Mouse (Mus musculus): ENCODE measurements at regions not wholly inside any gene's neighbourhood (a gene's known extent, or its start where the extent isn't known, plus 50 kb on each side); places are given as distances from the start of the nearest gene placed in this dataset.

DNA sequence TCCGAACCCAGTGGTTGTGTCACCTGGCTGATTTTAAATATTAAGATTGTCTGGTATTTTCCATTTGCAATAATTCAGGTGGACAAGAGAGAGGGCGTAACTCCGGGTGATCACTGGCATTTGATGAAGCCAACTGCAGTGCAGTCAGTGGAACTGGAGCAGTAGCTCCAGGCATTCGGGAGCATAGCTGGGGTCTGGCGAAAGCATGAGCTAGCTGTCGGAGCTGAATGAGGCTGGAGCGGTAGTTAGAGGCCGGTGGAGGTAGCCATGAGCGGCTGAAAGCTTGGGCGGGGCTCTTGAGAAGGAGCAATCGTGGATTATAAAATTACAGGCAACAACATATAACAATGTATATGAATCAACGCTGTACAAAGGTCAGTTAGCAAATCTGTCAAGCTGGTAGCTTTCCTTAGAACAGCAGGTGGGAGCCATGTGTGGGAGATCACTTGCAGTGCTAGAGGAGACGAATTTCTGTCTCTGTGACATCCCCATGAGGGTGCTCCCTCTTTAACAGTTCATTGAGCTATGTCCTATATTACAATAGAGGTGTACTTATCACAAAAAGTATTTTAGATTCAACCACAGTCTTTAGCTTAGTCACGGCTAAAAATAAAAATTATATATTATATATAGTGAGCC, 1415.0 kb upstream of the 1700008P02Rik start:
- TF ChIP-seq CTCF (IDR thresholded peaks at IDR 0.05; ENCODE audit: low read depth, low read length) (no peak), GATA1 (IDR thresholded peaks at IDR 0.05; ENCODE audit: borderline replicate concordance, low read length) (no peak), TAL1 (conservative IDR thresholded peaks at IDR 0.05; ENCODE audit: low read depth, low read length) (no peak), POLR2AphosphoS5 (IDR thresholded peaks at IDR 0.05; ENCODE audit: insufficient replicate concordance, low read depth, low read length) (no peak)
